Mouse (Mus musculus) kidney, embryonic 15.5 days (tissue): ENCODE results near the gene Rhobtb3. TPM values are rescaled to one million over a fixed set of nuclear protein-coding genes. Genes with fewer than 3 reads are reported as not detected.

Source experiments
- ATAC-seq: fragments of 200-750 bp; cut with Nextera tagmentation; replicated peaks from 2 replicates; pipeline ENCODE4 v1.8.0; 2017; ENCODE audit warnings: moderate TSS enrichment; ENCODE audit not compliant: low FRiP score
- H3K27ac ChIP-seq: fragments of 300-500 bp; sonication (generic); 2 replicates; pipeline ENCODE4 v1.5.1; 2015; ENCODE audit warnings: mild to moderate bottlenecking, inconsistent platforms
- H3K27me3 ChIP-seq: fragments of 300-500 bp; sonication (generic); 2 replicates; pipeline ENCODE4 v1.6.1; 2015; ENCODE audit warnings: inconsistent platforms
- H3K36me3 ChIP-seq: fragments of 300-500 bp; sonication (generic); 2 replicates; pipeline ENCODE4 v1.6.1; 2015; ENCODE audit warnings: inconsistent platforms
- H3K4me1 ChIP-seq: fragments of 300-500 bp; sonication (generic); 2 replicates; pipeline ENCODE4 v1.6.1; 2015; ENCODE audit warnings: inconsistent platforms
- H3K4me2 ChIP-seq: fragments of 300-500 bp; sonication (generic); 2 replicates; pipeline ENCODE4 v1.6.1; 2015; ENCODE audit warnings: moderate library complexity, mild to moderate bottlenecking, inconsistent platforms
- H3K4me3 ChIP-seq: fragments of 300-500 bp; sonication (generic); replicated peaks from 2 replicates; pipeline ENCODE4 v1.5.1; 2015; ENCODE audit warnings: mild to moderate bottlenecking, inconsistent platforms
- H3K9ac ChIP-seq: fragments of 300-500 bp; sonication (generic); 2 replicates; pipeline ENCODE4 v1.6.1; 2015; ENCODE audit warnings: mild to moderate bottlenecking, inconsistent platforms
- H3K9me3 ChIP-seq: fragments of 300-500 bp; sonication (generic); replicated peaks from 2 replicates; pipeline ENCODE4 v1.6.1; 2016; ENCODE audit warnings: inconsistent platforms
- WGBS: fragments of 180-500 bp; shearing (Covaris S2); methylation state at CpG from one replicate; pipeline ENCODE4 v1.1.7; 2015; ENCODE audit warnings: mixed read lengths; 5-methylcytosine and 5-hydroxymethylcytosine counted together
- polyA plus RNA-seq: library from polyadenylated mRNA; unstranded; fragments of >200 nt; fragmentation: Nextera tagmentation; extraction: Ambion mirVana; gene quantifications from 2 replicates; pipeline ENCODE4 v1.2.1, GENCODE M21; 2015

The Rhobtb3 gene
- polyA plus RNA-seq, 1 experiment from 2014 or later, result 37.5 TPM

GRCm38 (mm10) chr13:75874608-75875376, 68.9 kb downstream of the Rhobtb3 start:
- Histone ChIP-seq H3K4me3 (no peak overlapping the region), H3K9me3 (no peaks in the 10 kb centered on the region), H3K9ac (no peak overlapping the region), H3K4me2 (no peak overlapping the region), H3K27me3 (no peaks in the 10 kb centered on the region), H3K4me1 (no peaks in the 10 kb centered on the region), H3K36me3 (peaks cover 67% of the 10 kb centered on the region), H3K27ac (no peak overlapping the region)
- no peak for ATAC-seq
- WGBS, result 96% methylated on average over 4 of the region's 4 CpGs

- H3K27me3 ChIP-seq, result no peaks in the 10 kb centered on the region
- H3K9me3 ChIP-seq, result no peaks in the 10 kb centered on the region
- no peak overlapping the region for H3K4me2 ChIP-seq
- H3K4me1 ChIP-seq, result no peaks in the 10 kb centered on the region
- H3K9ac ChIP-seq, result no peak overlapping the region
- peaks cover 37% of the 10 kb centered on the region for H3K36me3 ChIP-seq
- no peak overlapping the region for H3K27ac ChIP-seq
- no peak overlapping the region for H3K4me3 ChIP-seq
- WGBS, result 78% methylated on average over 2 of the region's 2 CpGs
- ATAC-seq, result no peak
These were observed 75.8 kb downstream of the Rhobtb3 start for GRCm38 (mm10) chr13:75867876-75868275.

GRCm38 (mm10) chr13:75865486-75866184, 78.1 kb downstream of the Rhobtb3 start:
- no peaks in the 10 kb centered on the region for H3K27me3 ChIP-seq
- no peak overlapping the region for H3K4me2 ChIP-seq
- H3K9ac ChIP-seq, result no peak overlapping the region
- peaks cover 23% of the 10 kb centered on the region; the same call in 1 of the 2 replicates for H3K36me3 ChIP-seq
- H3K4me1 ChIP-seq, result no peaks in the 10 kb centered on the region
- no peak overlapping the region for H3K4me3 ChIP-seq
- ATAC-seq, result peak; percentile 54; the same call in 1 of the 2 replicates
- H3K27ac ChIP-seq, result no peak overlapping the region
- H3K9me3 ChIP-seq, result no peaks in the 10 kb centered on the region

- Histone ChIP-seq H3K27ac (no peak overlapping the region), H3K4me2 (no peak overlapping the region), H3K9me3 (no peaks in the 10 kb centered on the region), H3K27me3 (no peaks in the 10 kb centered on the region), H3K4me3 (no peak overlapping the region), H3K9ac (no peak overlapping the region), H3K4me1 (no peaks in the 10 kb centered on the region), H3K36me3 (no peaks in the 10 kb centered on the region)
- no peak for ATAC-seq
- 82% methylated on average over 1 of the region's 1 CpGs for WGBS
These were observed 84.4 kb downstream of the Rhobtb3 start for GRCm38 (mm10) chr13:75859264-75859844.

DNA sequence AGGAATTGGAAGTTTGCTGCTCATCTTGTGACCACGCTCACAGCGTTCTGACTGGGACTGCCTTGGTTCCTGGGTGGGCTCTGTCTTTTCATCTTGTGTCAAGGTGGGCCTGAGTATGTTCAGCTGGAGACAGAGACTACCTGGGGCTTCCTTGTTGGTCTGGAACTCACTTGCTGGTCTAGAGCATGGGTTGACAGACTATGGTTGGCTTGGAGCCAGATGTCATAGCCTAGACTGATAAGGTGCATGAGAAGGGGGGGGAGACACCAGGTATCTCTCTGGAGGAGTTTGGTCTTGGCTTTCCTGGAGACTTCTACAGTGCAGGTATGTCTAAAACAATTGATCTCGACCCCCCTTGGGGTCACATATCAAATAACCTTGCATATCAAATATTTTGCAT, 90.6 kb downstream of the Rhobtb3 start:
- no peak overlapping the region for H3K4me3 ChIP-seq
- no peak overlapping the region for H3K4me2 ChIP-seq
- H3K9ac ChIP-seq, result no peak overlapping the region
- no peaks in the 10 kb centered on the region for H3K36me3 ChIP-seq
- ATAC-seq, result no peak
- no peaks in the 10 kb centered on the region for H3K27me3 ChIP-seq
- H3K9me3 ChIP-seq, result no peaks in the 10 kb centered on the region
- H3K4me1 ChIP-seq, result no peaks in the 10 kb centered on the region
- H3K27ac ChIP-seq, result no peak overlapping the region
- 91% methylated on average over 3 of the region's 3 CpGs for WGBS

DNA sequence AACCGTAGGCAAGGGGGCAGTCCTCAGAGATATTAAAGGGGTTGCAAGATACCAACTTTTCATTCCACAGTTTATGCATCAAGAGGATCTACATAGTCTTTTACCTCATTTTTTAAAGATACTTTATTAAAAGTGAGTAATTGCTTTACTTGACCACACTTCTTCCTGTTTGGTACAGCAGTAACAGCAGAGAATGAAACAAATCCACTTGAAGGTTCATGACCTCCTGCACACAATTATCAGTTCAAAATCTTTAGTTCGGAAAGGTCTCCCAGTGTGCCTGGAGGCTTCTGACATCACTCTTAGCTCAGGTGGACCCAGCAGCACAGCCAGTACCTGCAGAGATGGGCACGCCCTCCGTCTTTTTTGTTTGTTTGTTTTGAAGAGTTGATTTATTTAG, 91.7 kb downstream of the Rhobtb3 start:
- Histone ChIP-seq H3K9me3 (no peaks in the 10 kb centered on the region), H3K4me1 (no peaks in the 10 kb centered on the region), H3K9ac (no peak overlapping the region), H3K4me3 (no peak overlapping the region), H3K36me3 (0 out of 2 replicates have a peak, but pooled peaks cover 3% of the 10 kb centered on the region), H3K27me3 (no peaks in the 10 kb centered on the region), H3K4me2 (no peak overlapping the region), H3K27ac (no peak overlapping the region)
- ATAC-seq, result no peak
- WGBS, result 84% methylated on average over 4 of the region's 4 CpGs

DNA sequence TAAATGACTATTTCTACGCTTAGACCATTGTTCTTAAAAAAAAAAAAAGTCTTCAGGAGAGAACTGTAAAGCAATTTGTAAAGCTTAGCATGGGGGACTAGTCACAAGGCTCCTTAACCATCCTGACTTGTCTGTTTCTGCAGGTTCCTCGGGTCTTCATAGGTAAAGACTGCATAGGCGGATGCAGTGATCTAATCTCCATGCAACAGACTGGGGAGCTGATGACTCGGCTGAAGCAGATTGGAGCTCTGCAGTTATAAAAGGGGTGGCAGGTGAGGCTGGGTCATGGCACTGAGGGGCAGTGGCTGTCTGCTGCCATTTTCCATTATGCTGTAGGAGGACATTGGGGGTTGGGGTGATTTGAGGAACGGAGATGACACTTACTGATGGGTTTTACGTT, 96.7 kb downstream of the Rhobtb3 start:
- WGBS, result 86% methylated on average over 6 of the region's 6 CpGs
- no peak overlapping the region for H3K4me3 ChIP-seq
- no peak for ATAC-seq

GRCm38 (mm10) chr13:75845519-75846166, 98.1 kb downstream of the Rhobtb3 start:
- H3K27me3 ChIP-seq, result no peaks in the 10 kb centered on the region
- 0 out of 2 replicates have a peak, but pooled peaks cover 3% of the 10 kb centered on the region for H3K36me3 ChIP-seq
- H3K4me2 ChIP-seq, result no peak overlapping the region
- whole genome bisulfite sequencing, result 62% methylated on average over 4 of the region's 4 CpGs
- no peaks in the 10 kb centered on the region for H3K9me3 ChIP-seq
- no peak for ATAC-seq
- no peak overlapping the region for H3K27ac ChIP-seq
- no peak overlapping the region for H3K9ac ChIP-seq
- no peak overlapping the region for H3K4me3 ChIP-seq
- H3K4me1 ChIP-seq, result peaks cover 14% of the 10 kb centered on the region

More for the DNA sequence above, 96.7 kb downstream of the Rhobtb3 start:
- Histone ChIP-seq H3K4me2 (no peak overlapping the region), H3K4me1 (peaks cover under 1% of the 10 kb centered on the region; the same call in 1 of the 2 replicates), H3K27ac (no peak overlapping the region), H3K36me3 (0 out of 2 replicates have a peak, but pooled peaks cover 3% of the 10 kb centered on the region), H3K27me3 (no peaks in the 10 kb centered on the region), H3K9me3 (no peaks in the 10 kb centered on the region), H3K9ac (no peak overlapping the region)

DNA sequence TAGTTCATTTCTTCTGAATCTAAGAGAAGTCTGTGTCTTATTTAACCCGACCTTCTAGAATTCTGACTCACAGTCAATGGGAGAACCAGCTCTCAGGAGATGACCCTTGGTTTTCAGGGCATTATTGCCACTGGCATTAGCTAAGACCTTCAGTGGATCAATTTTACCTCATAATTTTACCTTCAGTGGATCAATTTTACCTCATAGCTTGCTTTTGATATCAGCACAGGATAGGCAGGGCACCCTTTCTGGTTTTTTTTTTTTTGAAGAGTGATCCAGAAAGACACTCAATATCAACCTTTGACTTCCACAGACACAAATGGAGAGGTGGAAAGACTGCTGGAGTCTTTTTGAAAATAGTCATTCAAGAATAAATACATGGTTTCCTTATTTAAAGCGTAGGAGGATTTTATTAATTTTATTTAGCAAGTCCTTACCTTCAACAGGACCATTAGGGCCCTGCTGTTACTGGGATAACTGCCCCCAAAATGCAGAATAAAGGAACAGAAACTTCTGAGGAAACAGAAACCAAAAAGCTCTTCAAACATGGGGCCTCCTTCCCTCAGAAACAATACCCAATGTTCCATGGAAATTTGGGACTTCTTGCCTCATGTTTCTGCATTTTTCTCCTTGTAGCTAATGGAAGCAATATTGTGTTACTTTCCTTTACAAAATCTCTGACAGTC, 98.7 kb downstream of the Rhobtb3 start:
- Histone ChIP-seq H3K4me3 (no peak overlapping the region), H3K27me3 (no peaks in the 10 kb centered on the region), H3K9ac (no peak overlapping the region), H3K4me2 (no peak overlapping the region), H3K27ac (no peak overlapping the region), H3K9me3 (no peaks in the 10 kb centered on the region), H3K36me3 (0 out of 2 replicates have a peak, but pooled peaks cover 3% of the 10 kb centered on the region), H3K4me1 (peaks cover 20% of the 10 kb centered on the region)
- 94% methylated on average over 2 of the region's 2 CpGs for WGBS
- ATAC-seq, result no peak

GRCm38 (mm10) chr13:75843993-75844683, 99.6 kb downstream of the Rhobtb3 start:
- Histone ChIP-seq H3K27me3 (no peaks in the 10 kb centered on the region), H3K4me2 (no peak overlapping the region), H3K4me3 (no peak overlapping the region), H3K27ac (no peak overlapping the region), H3K4me1 (peaks cover 24% of the 10 kb centered on the region), H3K9me3 (no peaks in the 10 kb centered on the region), H3K9ac (no peak overlapping the region), H3K36me3 (0 out of 2 replicates have a peak, but pooled peaks cover 3% of the 10 kb centered on the region)
- ATAC-seq, result no peak
- WGBS, result 88% methylated on average over 8 of the region's 8 CpGs

- H3K4me1 ChIP-seq, result peaks cover 26% of the 10 kb centered on the region
- H3K27ac ChIP-seq, result no peak overlapping the region
- no peak overlapping the region for H3K9ac ChIP-seq
- H3K36me3 ChIP-seq, result 0 out of 2 replicates have a peak, but pooled peaks cover 3% of the 10 kb centered on the region
- WGBS, result 91% methylated on average over 5 of the region's 5 CpGs
- ATAC-seq, result no peak
- no peaks in the 10 kb centered on the region for H3K27me3 ChIP-seq
- H3K4me2 ChIP-seq, result no peak overlapping the region
- H3K4me3 ChIP-seq, result no peak overlapping the region
- H3K9me3 ChIP-seq, result no peaks in the 10 kb centered on the region
These were observed 100.4 kb downstream of the Rhobtb3 start for GRCm38 (mm10) chr13:75843331-75843730.
